Mouse (Mus musculus): ENCODE measurements at regions not wholly inside any gene's neighbourhood (a gene's known extent, or its start where the extent isn't known, plus 50 kb on each side); places are given as distances from the start of the nearest gene placed in this dataset.

- no peak for TF ChIP-seq CTCF (IDR thresholded peaks at IDR 0.05; ENCODE audit: low read depth, low read length)
- no peak for TF ChIP-seq GATA2 (IDR thresholded peaks at IDR 0.05; ENCODE audit: borderline replicate concordance, low read depth, low read length)
- no peak for TF ChIP-seq TAL1 (conservative IDR thresholded peaks at IDR 0.05; ENCODE audit: low read depth, low read length)
- no peak for TF ChIP-seq POLR2AphosphoS5 (IDR thresholded peaks at IDR 0.05; ENCODE audit: insufficient replicate concordance, low read depth, low read length)
Measured at GRCm38 (mm10) chr15:36873058-36873883, 134.3 kb downstream of the Zfp706 start.
